Mouse (Mus musculus) retina, adult 2 months (tissue): ENCODE measurements around the gene Atxn7l3.
A peak's percentile ranks its signal among the peaks of the same experiment; 100 is the strongest.

Experiments
- DNase-seq: peaks from one replicate; pipeline ENCODE4 v3.0.0-alpha.2; 2012; ENCODE audit warnings: low read depth, low spot score

Gene Atxn7l3

GRCm38 (mm10) chr11:102263211-102263610, 33.2 kb downstream of the Atxn7l3 start:
- no peak for DNase-seq

- no peak for DNase-seq
These were observed 37.9 kb downstream of the Atxn7l3 start for GRCm38 (mm10) chr11:102258521-102258920.

- no peak for DNase-seq
These were observed 38.3 kb downstream of the Atxn7l3 start for GRCm38 (mm10) chr11:102258095-102258494.

- DNase-seq: no peak
These were observed 38.9 kb downstream of the Atxn7l3 start for GRCm38 (mm10) chr11:102257514-102257913.

GRCm38 (mm10) chr11:102249351-102250090, 46.9 kb downstream of the Atxn7l3 start:
- DNase-seq: no peak

- peak; percentile 91 for DNase-seq
These were observed 47.7 kb downstream of the Atxn7l3 start, which contains the start of gene BC030867 for GRCm38 (mm10) chr11:102248630-102249230. BC030867 (plus strand) TSS chr11:102248882.

- DNase-seq: no peak
These were observed 49.6 kb downstream of the Atxn7l3 start for GRCm38 (mm10) chr11:102246871-102247270.

GRCm38 (mm10) chr11:102246273-102246635, 50.2 kb downstream of the Atxn7l3 start:
- no peak for DNase-seq

- no peak for DNase-seq
These were observed 50.7 kb downstream of the Atxn7l3 start for GRCm38 (mm10) chr11:102245581-102246272.

- DNase-seq: no peak
These were observed 51.4 kb downstream of the Atxn7l3 start for GRCm38 (mm10) chr11:102244926-102245449.

GRCm38 (mm10) chr11:102241874-102242273, 54.6 kb downstream of the Atxn7l3 start:
- DNase-seq: no peak

GRCm38 (mm10) chr11:102241246-102241645, 55.2 kb downstream of the Atxn7l3 start:
- no peak for DNase-seq

- DNase-seq: no peak
These were observed 55.8 kb downstream of the Atxn7l3 start for GRCm38 (mm10) chr11:102240636-102241035.
